Mouse (Mus musculus): ENCODE measurements around the gene Gatad2a.
A peak's percentile ranks its signal among the peaks of the same experiment; 100 is the strongest.

Gene Gatad2a

GRCm38 (mm10) chr8:69936050-69936794 is 60.0 kb downstream of the Gatad2a start:
- DNase-seq (ENCODE audit: low spot score) = peak; percentile 53

GRCm38 (mm10) chr8:69935431-69935830 is 60.8 kb downstream of the Gatad2a start:
- DNase-seq (ENCODE audit: low spot score) = no peak

- no peak for DNase-seq (ENCODE audit: low spot score)
Observed at GRCm38 (mm10) chr8:69934582-69934981, 61.6 kb downstream of the Gatad2a start.

- no peak for DNase-seq (ENCODE audit: low spot score)
Observed at GRCm38 (mm10) chr8:69933811-69934210, 62.4 kb downstream of the Gatad2a start.

- no peak for DNase-seq (ENCODE audit: low spot score)
Observed at GRCm38 (mm10) chr8:69926901-69927300, 69.3 kb downstream of the Gatad2a start.

GRCm38 (mm10) chr8:69923986-69924385 is 72.2 kb downstream of the Gatad2a start:
- DNase-seq (ENCODE audit: low spot score) = no peak

- DNase-seq (ENCODE audit: low spot score) = no peak
Observed at GRCm38 (mm10) chr8:69921141-69921540, 75.0 kb downstream of the Gatad2a start.

GRCm38 (mm10) chr8:69919876-69920662 is 76.1 kb downstream of the Gatad2a start:
- peak; percentile 60 for DNase-seq (ENCODE audit: low spot score)

GRCm38 (mm10) chr8:69919010-69919409 is 77.2 kb downstream of the Gatad2a start:
- DNase-seq (ENCODE audit: low spot score) = peak; percentile 80

- DNase-seq (ENCODE audit: low spot score) = no peak
Observed at GRCm38 (mm10) chr8:69918506-69918905, 77.7 kb downstream of the Gatad2a start.

GRCm38 (mm10) chr8:69915748-69916147 is 80.4 kb downstream of the Gatad2a start:
- DNase-seq (ENCODE audit: low spot score) = no peak

GRCm38 (mm10) chr8:69914526-69914925 is 81.7 kb downstream of the Gatad2a start:
- no peak for DNase-seq (ENCODE audit: low spot score)

GRCm38 (mm10) chr8:69912478-69913074 is 83.6 kb downstream of the Gatad2a start:
- no peak for DNase-seq (ENCODE audit: low spot score)

GRCm38 (mm10) chr8:69911917-69912316 is 84.3 kb downstream of the Gatad2a start:
- no peak for DNase-seq (ENCODE audit: low spot score)

GRCm38 (mm10) chr8:69907106-69907505 is 89.1 kb downstream of the Gatad2a start:
- DNase-seq (ENCODE audit: low spot score) = no peak

GRCm38 (mm10) chr8:69906260-69906659 is 89.9 kb downstream of the Gatad2a start:
- DNase-seq (ENCODE audit: low spot score) = no peak

- no peak for DNase-seq (ENCODE audit: low spot score)
Observed at GRCm38 (mm10) chr8:69904096-69904495, 92.1 kb downstream of the Gatad2a start.

GRCm38 (mm10) chr8:69903063-69903542 is 93.1 kb downstream of the Gatad2a start:
- DNase-seq (ENCODE audit: low spot score) = peak; percentile 99

GRCm38 (mm10) chr8:69902163-69903062 is 93.8 kb downstream of the Gatad2a start, which contains the start of the genes Tssk6, Ndufa13 and Yjefn3:
Gene Tssk6 (plus strand): TSS chr8:69902184.
Gene Ndufa13 (minus strand): TSS chr8:69902558.
Gene Yjefn3 (minus strand): TSS chr8:69902712.
- DNase-seq (ENCODE audit: low spot score) = no peak

GRCm38 (mm10) chr8:69901484-69902162 is 94.6 kb downstream of the Gatad2a start:
- peak; percentile 98 for DNase-seq (ENCODE audit: low spot score)
